Mouse (Mus musculus): ENCODE results near the gene Tmem265.

- TF ChIP-seq POLR2A (IDR thresholded peaks at IDR 0.05; ENCODE audit: low read depth, low read length): no peak
- TF ChIP-seq CTCF (IDR thresholded peaks at IDR 0.05; ENCODE audit: borderline replicate concordance, insufficient read depth, low read length): no peak
Observed at GRCm38 (mm10) chr7:127596747-127597146, 35.6 kb downstream of the Tmem265 start.
